Mouse (Mus musculus): ENCODE results near the gene Otud3. TPM values are rescaled to one million over a fixed set of nuclear protein-coding genes. Genes with fewer than 3 reads are reported as not detected.

The Otud3 gene
- polyA plus RNA-seq, 1 experiment from 2014 or later, result 3.1 TPM

- Histone ChIP-seq H3K9me3 (ENCODE audit: control insufficient read depth, low read length) (no peaks in the 10 kb centered on the region), H3K9ac (ENCODE audit: low read length) (no peak overlapping the region), H3K4me3 (ENCODE audit: low read length) (no peak overlapping the region), H3K27me3 (ENCODE audit: control insufficient read depth, insufficient read depth, low read depth, low read length) (no peaks in the 10 kb centered on the region), H3K27ac (ENCODE audit: low read length) (no peak overlapping the region), H3K4me2 (ENCODE audit: low read depth, low read length) (no peak overlapping the region), H3K36me3 (ENCODE audit: control insufficient read depth, insufficient read depth, low read length) (no peaks in the 10 kb centered on the region), H3K4me1 (replicated peaks; ENCODE audit: control insufficient read depth, insufficient read depth, low read length) (no peaks in the 10 kb centered on the region)
- WGBS, result 3% methylated on average over 4 of the region's 4 CpGs
- no peak for ATAC-seq (ENCODE audit: low read depth)
Measured at GRCm38 (mm10) chr4:138851463-138851862, 62.3 kb downstream of the Otud3 start.

Other genes with a start within 250 kb of the Otud3 start
- gene Pla2g2c, start 189.2 kb downstream of the Otud3 start, polyA plus RNA-seq (2015; fragmentation: Nextera tagmentation; extraction: Ambion mirVana), result 0.30 and 0.41 TPM in 2 replicates
- gene Ubxn10, start 176.8 kb downstream of the Otud3 start, polyA plus RNA-seq (2015; fragmentation: Nextera tagmentation; extraction: Ambion mirVana), result 6.6 and 8.3 TPM in 2 replicates
- gene Pla2g2f, start 156.3 kb downstream of the Otud3 start, polyA plus RNA-seq (2015; fragmentation: Nextera tagmentation; extraction: Ambion mirVana), result not detected in 2 replicates
- not detected in 2 replicates for gene Pla2g2d, start 138.2 kb downstream of the Otud3 start, polyA plus RNA-seq (2015; fragmentation: Nextera tagmentation; extraction: Ambion mirVana)
- 0.58 and 0.60 TPM in 2 replicates for gene Pla2g5, start 50.5 kb downstream of the Otud3 start, polyA plus RNA-seq (2015; fragmentation: Nextera tagmentation; extraction: Ambion mirVana)
- gene Gm13030, start 40.0 kb downstream of the Otud3 start, polyA plus RNA-seq (2015; fragmentation: Nextera tagmentation; extraction: Ambion mirVana), result not detected in 2 replicates
- not detected in 2 replicates for gene Pla2g2e, start 36.0 kb downstream of the Otud3 start, polyA plus RNA-seq (2015; fragmentation: Nextera tagmentation; extraction: Ambion mirVana)
- gene Rnf186, start 53.2 kb upstream of the Otud3 start, polyA plus RNA-seq (2015; fragmentation: Nextera tagmentation; extraction: Ambion mirVana), result 4.0 and 5.9 TPM in 2 replicates
- gene Tmco4, start 58.9 kb upstream of the Otud3 start, polyA plus RNA-seq (2015; fragmentation: Nextera tagmentation; extraction: Ambion mirVana), result 6.3 and 6.8 TPM in 2 replicates
- gene Htr6, start 161.6 kb upstream of the Otud3 start, polyA plus RNA-seq (2015; fragmentation: Nextera tagmentation; extraction: Ambion mirVana), result not detected in 2 replicates
- gene Nbl1, start 179.0 kb upstream of the Otud3 start, polyA plus RNA-seq (2015; fragmentation: Nextera tagmentation; extraction: Ambion mirVana), result 57.4 and 70.9 TPM in 2 replicates
- gene Minos1, start 217.2 kb upstream of the Otud3 start, polyA plus RNA-seq (2015; fragmentation: Nextera tagmentation; extraction: Ambion mirVana), result 548 and 571 TPM in 2 replicates